Mouse (Mus musculus): ENCODE measurements at regions not wholly inside any gene's neighbourhood (a gene's known extent, or its start where the extent isn't known, plus 50 kb on each side); places are given as distances from the start of the nearest gene placed in this dataset.

DNA sequence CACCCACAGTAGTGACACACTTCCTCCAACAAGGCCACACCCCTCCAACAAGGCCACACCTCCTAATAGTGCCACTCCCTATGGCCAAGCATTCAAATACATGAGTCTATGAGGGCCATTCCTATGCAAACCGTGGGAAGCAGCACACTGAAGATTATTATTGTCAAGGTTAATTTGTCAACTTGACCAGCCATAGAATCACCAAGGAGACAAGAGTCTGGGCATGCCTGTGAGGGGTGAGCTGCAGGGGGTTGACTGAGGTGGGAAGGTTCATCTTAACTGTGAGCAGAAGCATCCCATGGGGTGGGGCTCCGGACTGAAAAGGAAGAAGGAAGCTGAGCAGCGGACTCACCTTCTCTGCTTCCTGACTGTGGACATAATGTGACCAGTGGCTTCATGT is 378.6 kb upstream of the Zmiz1 start:
- DNase-seq (ENCODE audit: low spot score in 2 of 2), result no peak
- intact Hi-C loops (cut with DNase I), result no loop called here

DNA sequence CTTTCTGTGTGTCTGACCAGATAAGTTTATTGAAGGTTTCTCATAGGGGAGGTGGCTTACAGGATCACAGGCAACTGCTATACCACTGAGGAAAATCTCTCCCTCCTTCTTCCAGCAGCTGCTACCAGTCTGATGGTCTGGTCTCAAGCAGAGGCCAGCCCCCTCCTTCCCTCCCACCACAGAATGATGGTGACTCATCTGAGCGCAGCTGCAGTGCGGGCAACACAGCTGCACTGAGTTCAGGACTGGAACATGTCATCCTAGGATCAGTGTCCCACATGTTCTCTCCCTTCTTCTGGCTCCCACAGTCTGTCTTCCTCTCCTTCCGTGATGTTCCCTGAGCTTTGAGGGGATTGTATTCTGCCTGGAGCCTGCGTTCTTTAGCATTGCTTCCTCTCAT is 375.1 kb upstream of the Zmiz1 start:
- intact Hi-C loops (cut with DNase I), result no loop called here
- no peak for DNase-seq (ENCODE audit: low spot score in 2 of 2)

DNA sequence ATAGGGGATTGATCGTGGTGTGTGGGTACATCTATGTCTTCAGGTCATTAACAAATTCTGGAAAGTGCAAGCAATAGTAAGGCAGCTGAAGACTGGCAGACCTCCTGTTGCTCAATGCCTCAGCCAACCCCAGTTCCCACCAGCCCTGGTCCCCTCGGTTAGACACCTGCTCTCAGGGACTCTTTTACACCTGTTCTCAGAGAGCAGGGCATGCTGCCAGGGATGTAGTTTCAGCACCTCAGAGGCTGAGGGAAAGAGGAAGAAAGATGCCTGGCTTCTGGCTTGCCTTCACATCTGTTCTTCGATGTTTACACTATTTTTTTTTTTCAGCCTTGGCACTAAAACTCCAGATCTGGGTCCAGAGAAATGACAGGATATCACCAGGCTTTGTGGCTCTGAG is 362.2 kb upstream of the Zmiz1 start:
- DNase-seq (ENCODE audit: low spot score in 2 of 2), result no peak
- intact Hi-C loops (cut with DNase I), result loop anchor here (5.0 kb wide), 1 partner anchor 49 kb away; no protein-coding TSS in a partner anchor

DNA sequence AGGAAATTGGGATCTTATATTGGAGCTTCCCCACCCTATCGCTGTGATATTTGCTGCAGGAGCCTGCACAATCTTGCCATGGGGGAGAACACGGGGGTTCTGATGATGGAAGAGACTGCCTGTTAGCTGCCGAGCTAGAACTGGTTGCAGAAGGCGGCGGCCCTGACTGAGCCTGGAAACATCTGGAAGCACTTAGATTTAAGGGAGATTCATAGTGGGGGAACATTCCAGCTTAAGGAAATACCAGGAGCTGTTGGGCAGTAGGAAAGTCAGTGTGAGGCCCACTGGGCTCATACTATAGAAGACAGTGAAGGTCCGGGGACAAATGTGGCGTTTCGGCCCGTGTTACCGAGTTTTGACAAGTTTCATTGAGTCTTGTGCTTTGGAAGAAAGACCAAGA is 353.6 kb upstream of the Zmiz1 start:
- no peak for DNase-seq (ENCODE audit: low spot score in 2 of 2)
- intact Hi-C loops (cut with DNase I), result no loop called here

- intact Hi-C loops (cut with DNase I), result no loop called here
Measured at GRCm38 (mm10) chr14:25106451-25106850, 352.5 kb upstream of the Zmiz1 start.

GRCm38 (mm10) chr14:25108101-25108652 is 350.8 kb upstream of the Zmiz1 start:
- intact Hi-C loops (cut with DNase I), result no loop called here
- DNase-seq (ENCODE audit: low spot score in 2 of 2), result no peak

More at GRCm38 (mm10) chr14:25106451-25106850, 352.5 kb upstream of the Zmiz1 start:
- DNase-seq (ENCODE audit: low spot score in 2 of 2), result no peak

DNA sequence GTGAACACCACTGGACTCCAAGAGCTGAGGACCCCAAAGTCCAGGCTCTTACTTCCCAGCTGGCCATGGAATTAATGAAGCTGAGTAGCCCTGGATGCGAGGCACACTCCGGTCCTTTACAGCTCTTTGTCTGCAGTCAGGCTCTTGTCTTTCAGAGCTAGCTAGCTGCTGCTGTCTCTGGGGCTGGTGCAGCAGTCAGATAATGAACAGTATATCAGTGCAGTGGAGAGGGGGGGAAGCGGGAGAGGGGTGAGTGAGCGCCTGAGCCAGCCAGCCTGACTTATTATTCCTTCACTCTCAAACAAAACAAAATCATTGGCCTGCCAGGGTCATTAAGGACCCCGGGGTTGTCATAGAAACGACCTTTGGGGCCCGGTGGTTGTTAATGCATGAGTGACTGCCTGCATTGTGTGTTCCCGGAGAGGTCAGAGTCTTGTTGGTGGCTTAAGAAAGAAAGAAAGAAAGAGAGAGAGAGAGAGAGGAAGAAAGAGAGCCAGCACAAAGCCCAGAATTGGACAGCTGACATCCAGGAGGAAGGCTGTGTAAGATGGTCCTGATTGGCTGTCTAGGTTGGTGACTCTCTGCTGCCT is 350.2 kb upstream of the Zmiz1 start:
- peak; percentile 12 to 35 for DNase-seq (ENCODE audit: low spot score in 2 of 2)
- intact Hi-C loops (cut with DNase I), result no loop called here

GRCm38 (mm10) chr14:25109691-25110090 is 349.3 kb upstream of the Zmiz1 start:
- intact Hi-C loops (cut with DNase I), result no loop called here
- DNase-seq (ENCODE audit: low spot score in 2 of 2), result no peak

- no peak for DNase-seq (ENCODE audit: low spot score in 2 of 2)
- intact Hi-C loops (cut with DNase I), result no loop called here
Measured at GRCm38 (mm10) chr14:25112832-25113231, 346.2 kb upstream of the Zmiz1 start.

DNA sequence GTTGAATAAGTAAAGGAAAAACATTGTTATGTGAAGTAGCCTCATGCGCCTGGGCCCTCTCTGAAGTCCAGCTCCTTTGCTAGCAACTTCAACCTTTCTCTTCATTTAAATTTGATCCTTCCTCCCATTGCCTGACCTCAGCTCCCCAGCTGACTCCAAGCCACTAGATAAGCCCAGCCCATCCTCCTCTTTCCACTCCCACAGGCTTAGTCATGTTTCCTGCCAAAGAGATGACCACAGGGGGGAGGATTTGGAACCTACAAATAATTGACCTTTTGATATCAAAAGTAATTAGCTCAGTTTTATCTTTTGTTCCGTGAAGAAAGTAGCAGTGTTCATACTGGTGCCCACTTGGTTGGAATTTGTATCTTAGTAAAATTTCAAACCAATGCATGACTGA is 345.7 kb upstream of the Zmiz1 start:
- intact Hi-C loops (cut with DNase I), result no loop called here
- no peak for DNase-seq (ENCODE audit: low spot score in 2 of 2)

GRCm38 (mm10) chr14:25116424-25116823 is 342.6 kb upstream of the Zmiz1 start:
- peak; percentile 52 to 60 for DNase-seq (ENCODE audit: low spot score in 2 of 2)
- intact Hi-C loops (cut with DNase I), result loop anchor here (5.0 kb wide), 1 partner anchor 341 kb away; the partner anchor contains the start of gene Zmiz1

DNA sequence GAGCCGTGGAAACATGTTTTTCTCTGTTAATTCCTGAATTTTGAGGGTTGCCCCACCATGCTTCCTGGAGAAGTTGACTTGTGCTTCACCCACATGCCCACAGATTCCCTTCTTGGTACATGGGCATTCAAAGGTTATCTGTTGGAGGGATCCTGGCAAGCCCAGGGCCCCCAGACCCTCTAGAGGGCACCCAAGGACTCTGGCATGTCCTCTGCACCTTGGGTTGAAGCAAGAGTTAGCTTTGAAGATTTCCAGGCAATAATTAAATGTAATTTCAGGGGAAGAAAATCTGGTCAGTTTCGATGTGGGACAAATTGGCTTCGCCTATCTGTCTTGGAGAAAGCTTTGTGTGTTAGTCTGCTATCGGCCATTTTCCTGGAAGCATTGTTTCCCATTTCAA is 339.0 kb upstream of the Zmiz1 start:
- DNase-seq (ENCODE audit: low spot score in 2 of 2), result no peak
- intact Hi-C loops (cut with DNase I), result loop anchor here (5.0 kb wide), 2 partner anchors 337 to 447 kb away; partner anchors contain the start of gene Zmiz1

DNA sequence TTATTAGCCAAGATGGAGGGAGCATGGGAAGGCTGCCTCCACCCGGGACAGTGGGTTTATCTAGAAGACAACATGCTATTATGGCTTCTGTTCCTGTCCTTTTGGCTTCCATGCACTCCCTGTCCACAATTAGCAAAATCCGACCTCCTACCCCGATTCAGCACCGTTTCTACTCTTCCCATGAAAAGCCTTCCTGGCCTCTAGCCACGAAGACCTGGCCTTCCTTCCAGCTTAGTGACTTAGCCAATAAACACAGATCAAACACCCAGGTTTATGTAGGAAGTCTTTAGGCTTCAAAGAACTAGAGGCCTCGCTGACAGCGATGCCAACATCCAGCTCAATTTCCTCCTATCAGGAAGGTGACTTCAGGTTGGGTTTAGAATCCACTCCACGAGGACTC is 338.5 kb upstream of the Zmiz1 start:
- intact Hi-C loops (cut with DNase I), result loop anchor here (5.0 kb wide), 1 partner anchor 447 kb away; no protein-coding TSS in a partner anchor
- DNase-seq (ENCODE audit: low spot score in 2 of 2), result no peak

DNA sequence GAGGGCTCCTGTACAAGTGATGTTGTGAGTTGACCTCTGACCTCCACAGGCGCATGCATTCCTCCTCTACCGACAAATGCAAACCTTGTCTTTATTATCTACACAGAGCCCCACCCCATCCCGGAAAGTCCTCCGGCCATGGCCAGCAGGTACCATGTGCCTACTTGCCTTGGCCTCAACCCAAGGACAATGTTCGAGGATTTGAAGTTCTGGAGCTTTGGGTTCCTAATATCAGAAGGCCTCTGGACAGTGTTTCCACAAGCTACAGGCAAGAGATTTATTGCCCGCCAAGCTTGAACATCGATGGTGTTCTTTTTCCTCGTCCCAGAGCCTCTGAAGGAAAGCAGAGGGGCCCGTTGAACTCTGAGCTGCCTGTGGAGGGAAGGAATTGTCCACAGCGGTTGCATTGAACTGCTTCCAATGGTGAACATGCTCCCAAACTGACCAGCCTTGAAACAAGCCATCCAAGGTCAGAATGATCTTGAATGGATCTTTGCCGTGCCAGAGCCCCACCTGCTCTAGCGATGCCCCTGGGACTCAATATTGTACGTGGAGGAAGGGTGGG is 335.9 kb upstream of the Zmiz1 start:
- DNase-seq (ENCODE audit: low spot score in 2 of 2), result no peak
- intact Hi-C loops (cut with DNase I), result loop anchor here (5.0 kb wide), 1 partner anchor 444 kb away; no protein-coding TSS in a partner anchor

DNA sequence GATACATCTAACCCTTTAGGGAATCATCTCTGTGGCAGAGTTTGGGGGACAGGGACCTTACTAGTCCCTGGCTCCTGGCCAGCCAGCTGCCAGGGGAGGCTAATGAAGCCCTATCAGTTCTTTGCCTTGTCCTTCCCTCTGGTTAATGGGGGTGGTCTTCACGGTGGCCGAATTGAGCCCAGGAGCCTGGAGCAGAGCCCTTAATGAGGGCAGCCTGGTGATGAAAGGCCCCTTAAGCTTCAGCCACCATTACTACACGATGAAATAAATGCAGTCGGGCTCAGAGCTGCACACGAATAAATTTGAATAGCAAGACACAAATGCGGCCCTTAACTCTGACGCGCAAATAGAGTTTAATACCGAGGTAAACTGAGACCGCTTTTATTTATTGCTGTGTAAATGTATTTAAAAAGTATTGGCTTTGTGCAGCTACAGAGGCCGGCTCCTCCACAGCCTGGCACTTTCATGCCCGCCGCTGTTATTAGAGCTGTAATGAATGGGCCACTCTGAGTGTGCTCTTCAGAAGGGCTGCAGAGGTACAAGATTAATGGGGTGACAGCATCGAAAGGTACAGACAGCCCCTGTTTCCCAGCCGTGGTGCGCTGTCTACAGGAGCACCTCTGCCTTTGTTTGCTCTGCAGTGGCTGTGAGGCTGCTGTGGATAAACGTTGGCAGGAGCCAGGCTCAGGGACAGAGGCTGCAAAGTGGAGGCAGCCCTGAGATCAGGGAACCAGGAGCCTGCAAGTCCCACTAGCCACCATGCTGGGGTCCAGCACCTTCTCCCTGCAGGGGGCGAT is 335.2 kb upstream of the Zmiz1 start:
- intact Hi-C loops (cut with DNase I), result loop anchor here (5.0 kb wide), 1 partner anchor 444 kb away; no protein-coding TSS in a partner anchor

DNA sequence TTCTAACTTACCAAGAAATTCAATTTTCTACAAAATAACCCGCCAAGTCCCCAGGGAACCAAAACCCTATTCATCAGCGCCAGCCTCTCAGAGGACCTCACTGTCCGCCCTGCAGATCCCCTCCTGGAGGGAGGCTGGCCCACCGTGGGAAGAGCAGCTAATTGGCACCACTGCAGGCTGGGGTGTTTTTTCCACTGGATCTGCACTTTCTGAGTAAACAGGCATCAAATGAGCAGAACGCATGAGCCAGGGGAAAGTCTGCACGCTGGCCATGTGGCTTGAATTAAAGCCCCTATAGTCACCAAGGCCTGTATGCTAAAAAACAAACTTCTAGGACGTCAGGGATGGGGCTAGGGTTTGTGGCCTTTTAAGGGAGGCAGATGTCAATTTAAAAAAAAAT is 332.4 kb upstream of the Zmiz1 start:
- DNase-seq (ENCODE audit: low spot score in 2 of 2), result no peak
- intact Hi-C loops (cut with DNase I), result no loop called here

More for the DNA sequence above, 335.2 kb upstream of the Zmiz1 start:
- DNase-seq (ENCODE audit: low spot score in 2 of 2), result no peak

- intact Hi-C loops (cut with DNase I), result no loop called here
Measured at GRCm38 (mm10) chr14:25127544-25128159, 331.3 kb upstream of the Zmiz1 start.

GRCm38 (mm10) chr14:25128160-25128547 is 330.8 kb upstream of the Zmiz1 start:
- intact Hi-C loops (cut with DNase I), result no loop called here
- no peak for DNase-seq (ENCODE audit: low spot score in 2 of 2)

More at GRCm38 (mm10) chr14:25127544-25128159, 331.3 kb upstream of the Zmiz1 start:
- DNase-seq (ENCODE audit: low spot score in 2 of 2), result peak; percentile 49 to 56

DNA sequence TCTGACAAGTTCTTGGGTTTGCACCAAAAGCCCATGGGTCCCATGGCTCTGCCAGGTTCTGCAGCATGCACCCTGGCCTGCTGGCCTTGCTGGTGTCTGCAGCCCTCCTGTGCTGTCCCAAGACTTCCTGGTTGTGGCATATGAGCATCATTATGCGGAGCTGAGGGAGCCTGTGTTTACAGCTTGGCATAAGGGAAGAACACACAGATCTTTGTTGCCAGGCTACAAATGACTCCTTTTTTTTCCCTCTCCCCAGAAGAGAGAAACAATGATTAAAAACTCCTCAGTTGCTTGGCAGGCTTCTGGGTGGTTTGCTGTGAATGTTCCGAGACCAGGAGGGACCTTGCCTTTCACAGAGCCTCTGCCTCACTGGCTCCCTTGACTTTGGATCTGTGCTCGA is 323.6 kb upstream of the Zmiz1 start:
- DNase-seq (ENCODE audit: low spot score in 2 of 2), result peak; percentile 34 to 43
- intact Hi-C loops (cut with DNase I), result no loop called here

GRCm38 (mm10) chr14:25137312-25137711 is 321.7 kb upstream of the Zmiz1 start:
- DNase-seq (ENCODE audit: low spot score in 2 of 2), result peak; percentile 44 to 81
- intact Hi-C loops (cut with DNase I), result no loop called here

Measured in left cerebral cortex, postnatal 25 days (tissue).